Mouse (Mus musculus): ENCODE measurements around the gene CT030661.1. TPM values are rescaled to one million over a fixed set of nuclear protein-coding genes. Genes with fewer than 3 reads are reported as not detected.

The CT030661.1 gene
- polyA plus RNA-seq (2012; rRNA removed; ENCODE audit: low replicate concordance), result 0.39 and 0.88 TPM in 2 replicates

DNA sequence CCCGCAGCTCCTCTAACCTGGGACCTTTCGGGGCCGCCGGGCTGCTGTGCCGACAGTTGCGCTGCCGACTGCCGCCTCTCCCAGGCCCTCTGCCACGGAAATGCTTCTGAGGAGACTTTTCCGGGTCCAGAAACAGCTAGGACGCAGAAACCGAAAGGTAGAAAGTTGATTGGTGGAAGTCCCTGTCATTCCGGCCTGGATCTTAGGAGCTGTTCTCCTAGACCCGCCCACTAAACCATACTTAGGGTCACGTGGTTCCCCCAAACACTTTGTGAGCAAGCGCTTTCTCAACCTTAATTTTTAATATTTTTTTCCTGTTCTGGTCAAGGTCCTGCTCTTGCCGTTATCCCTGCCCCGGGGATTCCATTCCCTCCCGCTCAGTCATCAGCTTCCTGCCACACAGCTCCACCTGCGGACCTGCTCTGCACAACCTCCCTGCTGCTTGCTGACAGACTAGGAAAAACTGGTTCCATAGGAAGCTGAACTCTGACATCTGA lies at the start of gene CT030661.1:
TSS of gene CT030661.1 (minus strand) at position 108 of the 497 bp plus-strand sequence.

GRCm38 (mm10) chr17:22361101-22361781 lies 46.6 kb upstream of the CT030661.1 start, which contains the start of the genes Zfp944 and Zfp758:
Gene Zfp944, minus strand, starts transcription at chr17:22361400.
Gene Zfp758, plus strand, starts transcription at chr17:22361453.

Other genes starting within 250 kb of the CT030661.1 start
- gene Zfp947, start 148.6 kb downstream of the CT030661.1 start, polyA plus RNA-seq (2012; rRNA removed; ENCODE audit: low replicate concordance), result 0.05 and 0.16 TPM in 2 replicates
- gene Zfp994, start 89.2 kb downstream of the CT030661.1 start, polyA plus RNA-seq (2012; rRNA removed; ENCODE audit: low replicate concordance), result 0.11 and 0.47 TPM in 2 replicates
- 2.7 and 3.3 TPM in 2 replicates for gene Zfp944, start 46.6 kb upstream of the CT030661.1 start, polyA plus RNA-seq (2012; rRNA removed; ENCODE audit: low replicate concordance)
- gene Zfp758, start 46.6 kb upstream of the CT030661.1 start, polyA plus RNA-seq (2012; rRNA removed; ENCODE audit: low replicate concordance), result 0.60 and 1.0 TPM in 2 replicates
- gene Zfp946, start 109.4 kb upstream of the CT030661.1 start, polyA plus RNA-seq (2012; rRNA removed; ENCODE audit: low replicate concordance), result 1.6 and 2.4 TPM in 2 replicates